Mouse (Mus musculus) limb, embryonic 12.5 days (tissue): ENCODE results near the gene Eml6. TPM values are rescaled to one million over a fixed set of nuclear protein-coding genes. Genes with fewer than 3 reads are reported as not detected.
"Not testable (repeated sequence)": the region's sequence is repeated elsewhere in the genome, so short reads cannot be mapped to it uniquely, and the experiment has no call there.

Experiments
- ATAC-seq: fragments of 200-750 bp; cut with Nextera tagmentation; 2 replicates; pipeline ENCODE4 v1.8.0; 2017; ENCODE audit warnings: low read depth, moderate TSS enrichment; ENCODE audit not compliant: insufficient number of reproducible peaks, insufficient read depth, low FRiP score, low TSS enrichment
- H3K27ac ChIP-seq: fragments of 300-500 bp; sonication (generic); 2 replicates; pipeline ENCODE4 v1.5.1; 2016; ENCODE audit warnings: mild to moderate bottlenecking, moderate library complexity
- H3K27me3 ChIP-seq: fragments of 300-500 bp; sonication (generic); 2 replicates; pipeline ENCODE4 v1.6.1; 2016; ENCODE audit warnings: mild to moderate bottlenecking, moderate library complexity
- H3K36me3 ChIP-seq: fragments of 300-500 bp; sonication (generic); 2 replicates; pipeline ENCODE4 v1.6.1; 2016; ENCODE audit warnings: mild to moderate bottlenecking, moderate library complexity
- H3K4me1 ChIP-seq: fragments of 300-500 bp; sonication (generic); replicated peaks from 2 replicates; pipeline ENCODE4 v1.6.1; 2016
- H3K4me2 ChIP-seq: fragments of 300-500 bp; sonication (generic); 2 replicates; pipeline ENCODE4 v1.6.1; 2016; ENCODE audit warnings: mild to moderate bottlenecking, moderate library complexity
- H3K4me3 ChIP-seq: fragments of 300-500 bp; sonication (generic); replicated peaks from 2 replicates; pipeline ENCODE4 v1.5.1; 2016; ENCODE audit warnings: mild to moderate bottlenecking
- H3K9ac ChIP-seq: fragments of 300-500 bp; sonication (generic); replicated peaks from 2 replicates; pipeline ENCODE4 v1.6.1; 2016; ENCODE audit warnings: mild to moderate bottlenecking, moderate library complexity
- H3K9me3 ChIP-seq: fragments of 300-500 bp; sonication (generic); 2 replicates; pipeline ENCODE4 v1.6.1; 2016; ENCODE audit warnings: mild to moderate bottlenecking, moderate library complexity
- WGBS: fragments of 180-500 bp; shearing (Covaris S2); methylation state at CpG from one replicate; pipeline ENCODE4 v1.1.7; 2016; 5-methylcytosine and 5-hydroxymethylcytosine counted together
- polyA plus RNA-seq: library from polyadenylated mRNA; unstranded; fragments of >200 nt; fragmentation: Nextera tagmentation; extraction: Ambion mirVana; gene quantifications from 2 replicates; pipeline ENCODE4 v1.2.1, GENCODE M21; 2016

The Eml6 gene
- polyA plus RNA-seq, 1 experiment from 2014 or later: 1.4 TPM

GRCm38 (mm10) chr11:29768523-29768922 is 257.3 kb downstream of the Eml6 start:
- Histone ChIP-seq H3K9me3 (no peaks in the 10 kb centered on the region), H3K4me1 (no peaks in the 10 kb centered on the region), H3K9ac (no peak overlapping the region), H3K36me3 (no peaks in the 10 kb centered on the region), H3K27me3 (no peaks in the 10 kb centered on the region), H3K27ac (no peak overlapping the region), H3K4me3 (no peak overlapping the region), H3K4me2 (no peak overlapping the region)
- no peak for ATAC-seq

- ATAC-seq: no peak
- Histone ChIP-seq H3K4me3 (no peak overlapping the region), H3K36me3 (no peaks in the 10 kb centered on the region), H3K9me3 (no peaks in the 10 kb centered on the region), H3K27ac (no peak overlapping the region), H3K4me2 (no peak overlapping the region), H3K4me1 (no peaks in the 10 kb centered on the region), H3K27me3 (no peaks in the 10 kb centered on the region), H3K9ac (no peak overlapping the region)
- 84% methylated on average over 11 of the region's 11 CpGs for WGBS
Measured at GRCm38 (mm10) chr11:29766313-29766982, 259.4 kb downstream of the Eml6 start.

DNA sequence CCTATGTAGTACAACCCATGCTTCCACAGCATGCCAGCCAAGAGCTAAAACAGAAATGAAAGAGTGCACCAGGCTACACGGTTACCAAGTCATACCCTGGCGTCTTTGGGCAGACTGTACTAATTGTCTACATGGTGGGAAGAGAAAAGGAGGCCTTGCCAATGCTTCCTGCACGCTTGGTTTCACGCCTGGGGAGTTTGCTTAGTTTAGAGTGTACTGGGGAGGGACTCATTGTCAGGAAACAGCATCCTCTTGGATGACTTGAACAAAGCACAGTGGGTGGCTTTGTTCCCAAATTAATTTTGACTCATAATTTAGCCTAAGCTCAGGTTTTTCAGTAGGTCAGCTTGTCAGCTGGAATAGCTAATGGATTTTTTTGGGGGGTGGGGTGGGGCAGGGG is 260.8 kb downstream of the Eml6 start:
- H3K36me3 ChIP-seq: no peaks in the 10 kb centered on the region
- H3K4me1 ChIP-seq: no peaks in the 10 kb centered on the region
- no peak overlapping the region for H3K4me2 ChIP-seq
- ATAC-seq: no peak
- 82% methylated on average over 4 of the region's 4 CpGs for WGBS
- no peak overlapping the region for H3K9ac ChIP-seq
- H3K9me3 ChIP-seq: no peaks in the 10 kb centered on the region
- no peaks in the 10 kb centered on the region for H3K27me3 ChIP-seq
- H3K4me3 ChIP-seq: no peak overlapping the region
- no peak overlapping the region for H3K27ac ChIP-seq

GRCm38 (mm10) chr11:29762768-29763167 is 263.1 kb downstream of the Eml6 start:
- no peak for ATAC-seq
- Histone ChIP-seq H3K36me3 (no peaks in the 10 kb centered on the region), H3K9me3 (no peaks in the 10 kb centered on the region), H3K4me2 (no peak overlapping the region), H3K4me3 (no peak overlapping the region), H3K9ac (no peak overlapping the region), H3K27me3 (no peaks in the 10 kb centered on the region), H3K4me1 (no peaks in the 10 kb centered on the region), H3K27ac (no peak overlapping the region)
- WGBS: 89% methylated on average over 1 of the region's 1 CpGs

DNA sequence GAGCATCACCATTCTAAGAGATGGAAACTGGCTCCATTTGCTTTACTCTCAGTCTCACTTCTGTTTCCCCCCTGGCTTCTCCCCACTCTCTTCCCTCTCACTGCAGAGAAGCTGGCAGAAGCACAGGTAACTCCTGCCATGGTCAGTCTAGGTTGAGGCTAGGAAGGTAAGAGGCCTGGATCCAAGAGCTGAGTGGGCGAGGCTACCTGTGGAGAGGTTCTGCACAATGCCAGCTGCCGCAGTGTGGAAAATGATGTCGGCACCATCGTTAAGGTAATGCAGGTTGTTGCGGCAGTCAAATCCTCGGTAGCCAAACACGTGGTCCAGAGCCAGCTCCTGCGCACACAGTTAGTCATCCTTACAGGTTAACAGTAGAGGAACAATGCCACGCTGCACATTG is 264.4 kb downstream of the Eml6 start:
- Histone ChIP-seq H3K27ac (no peak overlapping the region), H3K4me2 (no peak overlapping the region), H3K4me3 (no peak overlapping the region), H3K9ac (no peak overlapping the region), H3K27me3 (no peaks in the 10 kb centered on the region), H3K4me1 (no peaks in the 10 kb centered on the region), H3K9me3 (no peaks in the 10 kb centered on the region), H3K36me3 (no peaks in the 10 kb centered on the region)
- 91% methylated on average over 9 of the region's 9 CpGs for WGBS
- ATAC-seq: no peak

DNA sequence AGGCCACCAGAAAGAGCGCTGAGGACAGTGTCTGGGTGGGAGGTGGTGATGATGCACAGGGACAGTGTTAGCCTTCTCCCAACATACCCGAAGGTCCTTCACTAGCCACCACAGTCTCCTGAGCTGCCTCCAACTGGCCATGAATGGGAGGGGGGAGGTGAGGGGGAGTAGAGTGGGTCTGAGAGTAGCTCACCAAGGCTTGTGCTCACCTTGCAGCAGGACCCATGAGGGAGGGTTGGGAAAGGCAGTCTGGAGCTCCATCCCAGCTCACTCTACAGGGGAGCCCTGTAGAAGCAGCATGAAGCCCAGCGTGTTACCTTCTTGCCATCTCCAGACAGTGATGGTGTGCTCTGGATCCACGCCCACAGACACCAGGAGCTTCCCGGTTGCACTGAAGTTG is 267.2 kb downstream of the Eml6 start:
- no peak for ATAC-seq
- Histone ChIP-seq H3K4me1 (no peaks in the 10 kb centered on the region), H3K27me3 (no peaks in the 10 kb centered on the region), H3K4me3 (no peak overlapping the region), H3K4me2 (no peak overlapping the region), H3K27ac (no peak overlapping the region), H3K9ac (no peak overlapping the region), H3K9me3 (no peaks in the 10 kb centered on the region), H3K36me3 (no peaks in the 10 kb centered on the region)
- WGBS: 83% methylated on average over 5 of the region's 5 CpGs

DNA sequence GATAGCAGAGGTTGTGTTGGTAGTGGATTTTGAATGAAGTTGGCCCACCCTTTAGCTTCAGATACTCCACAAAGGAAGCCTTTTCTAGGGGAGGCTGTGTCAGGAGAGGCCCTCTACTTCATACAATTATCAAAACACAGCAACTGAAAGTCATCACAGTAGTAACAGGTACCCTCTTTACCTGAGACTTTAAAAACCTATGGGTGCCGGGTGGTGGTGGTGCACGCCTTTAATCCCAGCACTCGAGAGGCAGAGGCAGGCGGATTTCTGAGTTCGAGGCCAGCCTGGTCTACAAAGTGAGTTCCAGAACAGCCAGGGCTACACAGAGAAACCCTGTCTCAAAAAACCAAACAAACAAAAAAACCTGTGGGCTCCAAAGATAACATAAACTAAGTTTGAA is 269.8 kb downstream of the Eml6 start:
- H3K27ac ChIP-seq, H3K9me3 ChIP-seq, ATAC-seq, H3K36me3 ChIP-seq, H3K27me3 ChIP-seq, H3K4me2 ChIP-seq, H3K9ac ChIP-seq, H3K4me3 ChIP-seq, H3K4me1 ChIP-seq: not testable (repeated sequence)
- WGBS: 89% methylated on average over 5 of the region's 5 CpGs

DNA sequence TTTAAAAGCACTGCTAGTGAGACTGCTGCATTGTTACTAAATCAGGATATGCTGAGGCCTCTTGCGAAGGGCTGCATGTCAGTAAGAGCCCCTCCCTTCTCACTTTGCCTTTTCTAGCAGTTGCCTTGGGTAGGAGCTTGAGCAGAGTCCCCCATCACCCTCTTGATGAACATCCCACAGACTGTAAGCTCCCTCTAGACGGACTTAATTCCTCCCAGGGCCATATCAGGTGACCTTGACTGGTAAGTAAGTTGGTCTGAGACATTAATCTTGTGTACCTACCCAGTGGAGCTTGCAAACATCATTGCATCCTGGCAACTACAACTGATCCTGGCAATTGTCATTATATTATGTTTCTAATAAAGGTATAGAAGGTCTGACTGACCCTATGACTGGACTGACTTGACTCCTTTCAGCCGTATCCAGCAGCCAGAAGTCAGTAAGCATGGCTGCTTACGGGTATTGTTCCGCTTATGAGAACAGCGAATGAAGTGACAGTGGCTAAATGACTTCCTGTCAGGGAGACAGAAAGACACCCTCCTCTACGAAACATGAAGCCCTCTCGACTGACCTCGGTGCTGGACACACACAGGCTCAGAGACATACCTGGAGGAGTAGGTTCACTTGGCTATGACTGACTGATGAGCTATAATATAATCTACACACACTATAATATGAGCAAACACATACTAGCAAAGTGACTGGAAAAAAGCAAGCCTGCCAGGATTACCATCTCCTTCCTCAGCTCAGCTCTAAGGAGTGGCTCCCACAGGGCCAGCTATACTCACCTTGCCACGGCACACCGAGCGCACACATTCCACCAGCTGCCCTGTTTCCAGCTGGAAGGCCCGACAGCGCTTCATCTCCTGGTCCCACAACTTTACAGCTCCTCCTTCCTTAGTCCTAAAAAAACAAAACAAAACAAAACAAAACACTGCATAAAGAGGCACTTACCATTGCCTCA is 273.9 kb downstream of the Eml6 start:
- Histone ChIP-seq H3K4me1 (no peaks in the 10 kb centered on the region), H3K4me3 (no peak overlapping the region), H3K27ac (no peak overlapping the region), H3K9me3 (no peaks in the 10 kb centered on the region), H3K36me3 (peaks cover 11% of the 10 kb centered on the region), H3K27me3 (no peaks in the 10 kb centered on the region), H3K4me2 (no peak overlapping the region), H3K9ac (no peak overlapping the region)
- no peak for ATAC-seq
- WGBS: 77% methylated on average over 14 of the region's 14 CpGs

DNA sequence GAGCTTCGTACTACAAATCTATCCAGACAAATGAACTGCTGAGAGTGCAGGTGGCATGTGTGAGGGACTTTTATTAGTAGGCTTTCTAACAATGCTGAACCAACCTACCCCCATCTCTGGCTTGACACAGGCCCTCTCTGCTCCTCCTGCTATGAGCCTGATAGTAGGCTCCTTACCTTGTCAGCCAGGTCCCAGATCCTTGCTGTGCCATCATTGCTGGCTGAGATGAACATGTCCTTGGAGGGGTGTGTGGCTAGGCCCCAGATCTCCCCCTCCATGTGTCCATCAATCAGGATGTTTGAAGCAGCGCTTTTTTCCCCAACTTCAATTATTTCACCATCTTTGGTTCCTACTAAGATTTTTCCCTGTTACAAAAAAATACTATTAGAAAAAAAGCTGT is 274.8 kb downstream of the Eml6 start:
- no peak overlapping the region for H3K27ac ChIP-seq
- no peaks in the 10 kb centered on the region for H3K9me3 ChIP-seq
- no peaks in the 10 kb centered on the region for H3K27me3 ChIP-seq
- peaks cover 20% of the 10 kb centered on the region for H3K36me3 ChIP-seq
- no peak overlapping the region for H3K9ac ChIP-seq
- no peaks in the 10 kb centered on the region for H3K4me1 ChIP-seq
- WGBS: 88% methylated on average over 2 of the region's 2 CpGs
- no peak overlapping the region for H3K4me2 ChIP-seq
- no peak for ATAC-seq
- no peak overlapping the region for H3K4me3 ChIP-seq

GRCm38 (mm10) chr11:29749468-29749829 is 276.4 kb downstream of the Eml6 start:
- 100% methylated on average over 1 of the region's 1 CpGs for WGBS
- no peak overlapping the region for H3K4me3 ChIP-seq
- no peak for ATAC-seq
- no peaks in the 10 kb centered on the region for H3K27me3 ChIP-seq
- no peak overlapping the region for H3K4me2 ChIP-seq
- H3K9ac ChIP-seq: no peak overlapping the region
- H3K27ac ChIP-seq: no peak overlapping the region
- H3K4me1 ChIP-seq: no peaks in the 10 kb centered on the region
- H3K36me3 ChIP-seq: peaks cover 33% of the 10 kb centered on the region
- H3K9me3 ChIP-seq: no peaks in the 10 kb centered on the region

GRCm38 (mm10) chr11:29748750-29749467 is 276.9 kb downstream of the Eml6 start:
- 93% methylated on average over 8 of the region's 8 CpGs for WGBS
- Histone ChIP-seq H3K9ac (no peak overlapping the region), H3K4me2 (no peak overlapping the region), H3K27me3 (no peaks in the 10 kb centered on the region), H3K27ac (no peak overlapping the region), H3K4me1 (no peaks in the 10 kb centered on the region), H3K4me3 (no peak overlapping the region), H3K9me3 (no peaks in the 10 kb centered on the region), H3K36me3 (peaks cover 39% of the 10 kb centered on the region)
- no peak for ATAC-seq
